Mouse (Mus musculus): ENCODE measurements around the gene Bag1. TPM values are rescaled to one million over a fixed set of nuclear protein-coding genes. Genes with fewer than 3 reads are reported as not detected.

Gene Bag1
- polyA plus RNA-seq, 1 experiment from 2014 or later = 128 TPM

DNA sequence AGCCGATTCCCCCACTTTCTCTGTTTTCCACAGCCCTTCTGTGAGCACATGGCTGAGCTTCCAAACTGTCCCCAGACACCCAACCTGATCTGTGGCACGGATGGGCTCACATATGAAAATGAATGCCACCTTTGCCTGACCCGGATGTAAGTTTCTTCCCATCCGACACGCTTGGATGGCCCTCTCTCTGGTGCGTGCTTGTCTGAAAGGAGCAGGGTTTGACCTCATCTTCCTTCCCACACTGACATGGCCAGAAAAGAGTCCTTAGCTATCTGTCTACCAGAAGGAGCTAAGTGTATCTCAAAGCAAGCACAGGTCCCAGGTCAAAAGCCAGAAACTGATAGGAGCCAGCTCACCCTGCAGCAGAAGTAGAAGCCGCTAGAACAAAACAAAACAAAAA, 19.0 kb downstream of the Bag1 start:
- no peaks in the 10 kb centered on the region for H3K4me1 ChIP-seq (ENCODE audit: insufficient read depth)
- WGBS (ENCODE audit: insufficient replicate concordance) = 82% methylated on average over 7 of the region's 7 CpGs
- no peak overlapping the region for H3K4me3 ChIP-seq (ENCODE audit: low read depth, low read length)
- no peak for DNase-seq
- peaks cover 9% of the 10 kb centered on the region for H3K36me3 ChIP-seq (replicated peaks; ENCODE audit: insufficient read depth, low read length)
- no peak overlapping the region for H3K9ac ChIP-seq (replicated peaks)
- TF ChIP-seq CTCF (IDR thresholded peaks at IDR 0.05; ENCODE audit: low read depth) (no peak), EP300 (IDR thresholded peaks at IDR 0.05; ENCODE audit: low read depth) (no peak)
- H3K9me3 ChIP-seq (ENCODE audit: low read length) = no peaks in the 10 kb centered on the region
- ATAC-seq = no peak
- H3K4me2 ChIP-seq (ENCODE audit: low read depth, low read length) = no peak overlapping the region
- no peaks in the 10 kb centered on the region for H3K27me3 ChIP-seq (ENCODE audit: insufficient read depth, low read length)
- H3K27ac ChIP-seq (ENCODE audit: low read depth) = no peak overlapping the region

DNA sequence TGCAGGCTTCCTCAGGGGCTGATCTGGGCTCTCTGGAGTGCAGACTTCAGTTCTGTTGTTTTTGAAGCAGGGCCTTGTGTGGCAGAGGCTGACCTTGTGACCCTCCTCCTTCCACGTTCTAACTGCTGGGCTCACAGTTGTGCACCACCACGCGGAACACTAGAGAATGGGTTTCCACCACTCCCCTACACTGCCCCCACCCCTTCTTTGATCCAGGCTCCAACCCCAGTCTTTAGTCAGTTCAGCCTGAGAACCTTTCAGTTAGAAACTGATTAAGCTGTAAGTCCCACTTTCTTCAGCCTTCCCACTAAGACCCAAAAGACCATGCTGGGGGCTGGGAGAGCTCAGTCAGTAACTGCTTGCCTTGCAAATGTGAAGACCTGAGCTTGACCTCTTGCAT, 22.5 kb downstream of the Bag1 start:
- Histone ChIP-seq H3K9ac (replicated peaks) (no peak overlapping the region), H3K27me3 (ENCODE audit: insufficient read depth, low read length) (no peaks in the 10 kb centered on the region), H3K27ac (ENCODE audit: low read depth) (no peak overlapping the region), H3K9me3 (ENCODE audit: low read length) (no peaks in the 10 kb centered on the region), H3K36me3 (replicated peaks; ENCODE audit: insufficient read depth, low read length) (no peaks in the 10 kb centered on the region), H3K4me3 (ENCODE audit: low read depth, low read length) (no peak overlapping the region), H3K4me1 (ENCODE audit: insufficient read depth) (no peaks in the 10 kb centered on the region), H3K4me2 (ENCODE audit: low read depth, low read length) (no peak overlapping the region)
- WGBS (ENCODE audit: insufficient replicate concordance) = 74% methylated on average over 3 of the region's 3 CpGs
- DNase-seq (no peak), ATAC-seq (no peak)
- TF ChIP-seq CTCF (IDR thresholded peaks at IDR 0.05; ENCODE audit: low read depth) (no peak), EP300 (IDR thresholded peaks at IDR 0.05; ENCODE audit: low read depth) (no peak)

DNA sequence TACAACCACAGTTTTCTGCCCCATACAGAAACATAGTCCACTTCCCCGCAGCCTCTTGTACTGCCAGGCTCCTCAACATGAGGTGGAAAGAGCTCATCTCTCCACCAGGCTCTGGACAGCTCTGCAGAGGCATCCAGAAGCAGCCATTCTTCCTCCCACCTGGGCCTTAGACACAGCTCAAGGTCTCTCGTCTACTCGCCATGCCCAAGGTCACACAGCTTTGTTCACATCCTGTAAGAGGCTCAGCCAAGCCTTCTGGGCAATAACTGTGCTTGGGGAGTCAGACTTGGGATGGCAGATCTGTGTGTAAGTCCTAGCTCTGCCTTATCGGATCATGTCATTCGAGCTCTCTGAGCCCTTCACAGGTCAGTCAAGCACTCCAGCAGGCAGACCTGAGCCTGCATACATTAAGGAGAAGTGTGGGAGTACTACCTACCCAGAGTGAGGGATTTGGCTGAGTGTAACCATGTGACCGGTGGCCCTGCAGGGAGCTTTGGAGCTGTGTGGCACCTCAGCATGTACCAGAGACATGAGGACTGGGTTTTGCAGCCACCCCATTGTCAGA, 24.9 kb downstream of the Bag1 start:
- no peaks in the 10 kb centered on the region for H3K36me3 ChIP-seq (replicated peaks; ENCODE audit: insufficient read depth, low read length)
- no peak overlapping the region for H3K4me3 ChIP-seq (ENCODE audit: low read depth, low read length)
- H3K4me1 ChIP-seq (ENCODE audit: insufficient read depth) = no peaks in the 10 kb centered on the region
- ATAC-seq = no peak
- no peak for DNase-seq
- WGBS (ENCODE audit: insufficient replicate concordance) = 75% methylated on average over 6 of the region's 6 CpGs
- no peak overlapping the region for H3K27ac ChIP-seq (ENCODE audit: low read depth)
- no peak overlapping the region for H3K9ac ChIP-seq (replicated peaks)
- TF ChIP-seq EP300 (IDR thresholded peaks at IDR 0.05; ENCODE audit: low read depth) (no peak), CTCF (IDR thresholded peaks at IDR 0.05; ENCODE audit: low read depth) (no peak)
- no peaks in the 10 kb centered on the region for H3K9me3 ChIP-seq (ENCODE audit: low read length)
- no peak overlapping the region for H3K4me2 ChIP-seq (ENCODE audit: low read depth, low read length)
- no peaks in the 10 kb centered on the region for H3K27me3 ChIP-seq (ENCODE audit: insufficient read depth, low read length)

DNA sequence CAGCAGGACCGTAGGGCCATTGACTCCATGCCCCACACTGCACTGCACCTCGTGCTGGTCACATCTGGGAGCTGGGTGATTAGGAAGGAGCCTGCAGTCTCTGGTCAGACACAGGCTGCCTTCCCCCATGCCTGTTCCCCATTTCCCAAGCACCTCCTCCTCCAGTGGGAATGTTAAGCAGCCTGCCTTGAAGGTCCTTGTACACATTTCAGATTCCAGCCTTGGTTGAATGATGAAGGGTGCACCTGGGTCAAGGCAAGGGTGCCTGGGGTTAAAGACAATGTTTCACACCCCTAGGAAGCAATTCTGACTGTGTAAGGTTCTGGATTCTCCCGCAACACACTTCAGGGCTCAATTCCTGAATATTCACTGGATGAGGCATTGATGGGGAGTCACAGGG, 26.8 kb downstream of the Bag1 start:
- no peaks in the 10 kb centered on the region for H3K4me1 ChIP-seq (ENCODE audit: insufficient read depth)
- H3K4me2 ChIP-seq (ENCODE audit: low read depth, low read length) = no peak overlapping the region
- H3K9ac ChIP-seq (replicated peaks) = no peak overlapping the region
- no peaks in the 10 kb centered on the region for H3K36me3 ChIP-seq (replicated peaks; ENCODE audit: insufficient read depth, low read length)
- DNase-seq (no peak), ATAC-seq (no peak)
- no peaks in the 10 kb centered on the region for H3K9me3 ChIP-seq (ENCODE audit: low read length)
- no peaks in the 10 kb centered on the region for H3K27me3 ChIP-seq (ENCODE audit: insufficient read depth, low read length)
- H3K27ac ChIP-seq (ENCODE audit: low read depth) = no peak overlapping the region
- TF ChIP-seq CTCF (IDR thresholded peaks at IDR 0.05; ENCODE audit: low read depth) = no peak
- TF ChIP-seq EP300 (IDR thresholded peaks at IDR 0.05; ENCODE audit: low read depth) = no peak
- H3K4me3 ChIP-seq (ENCODE audit: low read depth, low read length) = no peak overlapping the region
- 66% methylated on average over 3 of the region's 3 CpGs for WGBS (ENCODE audit: insufficient replicate concordance)

DNA sequence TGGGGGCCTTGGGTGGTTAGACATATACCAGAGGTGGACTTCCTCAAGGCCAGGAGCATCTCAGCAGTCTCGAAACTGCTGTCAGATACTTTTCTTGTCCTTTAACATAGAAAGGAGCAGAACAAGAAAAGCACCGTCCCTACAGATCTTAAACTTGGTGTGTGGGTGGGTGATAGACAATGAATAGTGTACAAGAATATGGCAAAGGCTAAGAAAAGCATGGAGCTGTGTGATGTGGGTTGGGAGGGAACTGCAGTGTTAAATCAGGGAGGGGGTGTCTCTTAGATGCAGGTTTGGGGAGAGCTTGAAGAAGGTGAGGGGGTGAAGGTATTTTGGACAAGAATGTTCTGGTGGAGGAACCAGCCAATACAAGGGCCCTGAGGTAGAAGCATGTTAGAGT, 27.5 kb downstream of the Bag1 start:
- Histone ChIP-seq H3K4me2 (ENCODE audit: low read depth, low read length) (no peak overlapping the region), H3K36me3 (replicated peaks; ENCODE audit: insufficient read depth, low read length) (no peaks in the 10 kb centered on the region), H3K27me3 (ENCODE audit: insufficient read depth, low read length) (no peaks in the 10 kb centered on the region), H3K4me3 (ENCODE audit: low read depth, low read length) (no peak overlapping the region), H3K27ac (ENCODE audit: low read depth) (no peak overlapping the region), H3K9ac (replicated peaks) (no peak overlapping the region), H3K9me3 (ENCODE audit: low read length) (no peaks in the 10 kb centered on the region), H3K4me1 (ENCODE audit: insufficient read depth) (no peaks in the 10 kb centered on the region)
- TF ChIP-seq CTCF (IDR thresholded peaks at IDR 0.05; ENCODE audit: low read depth) (no peak), EP300 (IDR thresholded peaks at IDR 0.05; ENCODE audit: low read depth) (no peak)
- WGBS (ENCODE audit: insufficient replicate concordance) = 83% methylated on average over 2 of the region's 2 CpGs
- DNase-seq = no peak
- no peak for ATAC-seq

DNA sequence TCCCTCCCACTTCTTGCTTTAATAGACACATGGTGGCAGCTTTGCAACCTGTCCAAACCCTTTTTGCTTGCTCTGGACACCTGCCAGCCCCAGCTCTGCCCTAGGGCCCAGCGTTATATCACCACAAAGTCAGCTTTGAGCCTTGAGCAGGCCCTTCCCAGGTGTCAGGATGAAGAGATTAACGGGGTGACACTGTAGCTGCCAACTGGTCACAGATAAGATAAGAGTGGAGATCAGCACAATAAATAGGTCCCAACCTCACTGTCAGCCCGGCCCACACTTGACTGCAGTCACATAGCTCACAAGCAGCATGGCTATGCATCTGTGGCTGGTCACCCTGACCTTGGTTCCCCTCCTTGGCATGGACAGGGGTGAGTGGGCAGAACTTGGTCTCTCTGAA, 28.3 kb downstream of the Bag1 start, which contains the start of gene Spink4:
Gene Spink4, plus strand, starts transcription at position 268 of the 400 bp plus-strand sequence.
- DNase-seq (peak; percentile 52), ATAC-seq (peak; percentile 62)
- Histone ChIP-seq H3K27me3 (ENCODE audit: insufficient read depth, low read length) (no peaks in the 10 kb centered on the region), H3K4me3 (ENCODE audit: low read depth, low read length) (no peak within 1 kb of the TSS), H3K36me3 (replicated peaks; ENCODE audit: insufficient read depth, low read length) (no peaks in the 10 kb centered on the region), H3K4me1 (ENCODE audit: insufficient read depth) (no peaks in the 10 kb centered on the region), H3K27ac (ENCODE audit: low read depth) (no peak within 1 kb of the TSS), H3K9me3 (ENCODE audit: low read length) (no peaks in the 10 kb centered on the region), H3K4me2 (ENCODE audit: low read depth, low read length) (no peak within 1 kb of the TSS), H3K9ac (replicated peaks) (no peak within 1 kb of the TSS)
- TF ChIP-seq CTCF (IDR thresholded peaks at IDR 0.05; ENCODE audit: low read depth) (0 out of 2 replicates have a peak, but pooled peaks have one; percentile 4), EP300 (IDR thresholded peaks at IDR 0.05; ENCODE audit: low read depth) (peak; percentile 29; the same call in 1 of the 2 replicates)
- 25% methylated on average over 3 of the region's 3 CpGs for whole genome bisulfite sequencing (ENCODE audit: insufficient replicate concordance)

Measured in liver, postnatal 0 days (tissue).